Mouse (Mus musculus) retina, postnatal 1 day (tissue): ENCODE data around the gene Gm10553.
"Not testable (repeated sequence)": the region's sequence is repeated elsewhere in the genome, so short reads cannot be mapped to it uniquely, and the experiment has no call there.

Experiments used
- DNase-seq: peaks from one replicate; pipeline ENCODE4 v3.0.0-alpha.2; 2012

Gene Gm10553

GRCm38 (mm10) chr1:85099864-85100263 is at the start of gene Gm10553:
TSS of gene Gm10553 (plus strand) at chr1:85100164.
- not testable (repeated sequence) for DNase-seq

GRCm38 (mm10) chr1:85071690-85072089 is 28.3 kb upstream of the Gm10553 start:
- DNase-seq = not testable (repeated sequence)

DNA sequence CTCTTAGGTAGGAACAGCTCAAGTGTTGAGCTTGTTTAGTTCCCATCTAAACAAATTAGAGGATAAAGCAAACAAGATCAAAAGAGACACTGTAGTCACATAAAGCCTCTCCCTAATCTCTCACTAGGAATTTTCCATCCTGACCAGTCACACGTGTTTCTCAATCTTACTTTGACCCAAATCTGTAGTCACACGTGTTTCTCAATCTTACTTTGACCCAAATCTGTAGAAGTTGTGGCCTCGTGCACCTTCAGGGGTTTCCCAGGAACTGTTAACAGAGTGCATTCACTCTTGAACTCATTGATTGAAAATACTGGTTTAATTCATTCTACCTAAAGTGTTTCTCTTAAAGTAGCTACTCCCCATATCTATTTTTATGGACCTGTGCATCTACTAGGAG is 26.9 kb upstream of the Gm10553 start:
- DNase-seq = not testable (repeated sequence)

- not testable (repeated sequence) for DNase-seq
Measured at GRCm38 (mm10) chr1:85084803-85085202, 15.2 kb upstream of the Gm10553 start.

- DNase-seq = not testable (repeated sequence)
Measured at GRCm38 (mm10) chr1:85086211-85086610, 13.8 kb upstream of the Gm10553 start.

- DNase-seq = not testable (repeated sequence)
Measured at GRCm38 (mm10) chr1:85092169-85092568, 7.8 kb upstream of the Gm10553 start.

GRCm38 (mm10) chr1:85093011-85093572 is 6.9 kb upstream of the Gm10553 start:
- not testable (repeated sequence) for DNase-seq

DNA sequence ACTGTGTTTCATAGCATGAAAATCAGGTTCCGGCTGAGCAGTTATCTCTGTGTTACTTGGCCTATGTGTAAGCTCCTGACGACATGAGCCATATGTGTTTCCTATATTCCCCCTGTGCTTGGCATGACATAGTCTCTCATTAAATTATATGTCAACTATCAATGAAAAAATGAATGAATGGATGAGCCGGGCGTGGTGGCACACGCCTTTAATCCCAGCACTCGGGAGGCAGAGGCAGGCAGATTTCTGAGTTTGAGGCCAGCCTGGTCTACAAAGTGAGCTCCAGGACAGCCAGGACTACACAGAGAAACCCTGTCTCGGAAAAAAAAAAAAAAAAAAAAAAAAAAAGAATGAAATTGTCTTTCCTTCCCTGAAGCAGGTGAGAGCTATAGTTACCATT is 883 bp upstream of the Gm10553 start:
- DNase-seq = not testable (repeated sequence)

- DNase-seq = not testable (repeated sequence)
Measured at GRCm38 (mm10) chr1:85101754-85102153, 1.8 kb downstream of the Gm10553 start.

DNA sequence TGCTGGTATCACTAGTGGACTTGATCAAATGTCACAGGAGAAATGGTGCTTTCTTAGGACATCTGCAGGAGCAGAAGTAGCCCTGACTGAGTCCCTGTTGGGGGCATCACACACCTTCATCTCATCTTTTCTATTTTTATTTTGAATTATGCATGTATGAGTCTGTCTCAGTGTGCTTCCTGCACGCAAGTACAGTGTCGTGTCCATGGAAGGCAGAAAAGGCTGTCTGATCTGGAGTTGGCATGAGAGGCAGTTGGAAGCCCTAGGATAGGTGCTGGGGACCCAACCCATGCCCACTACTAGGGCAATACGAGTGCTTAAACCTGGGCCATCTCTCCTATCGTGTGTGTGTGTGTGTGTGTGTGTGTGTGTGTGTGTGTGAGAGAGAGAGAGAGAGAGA is 5.4 kb downstream of the Gm10553 start:
- DNase-seq = not testable (repeated sequence)

DNA sequence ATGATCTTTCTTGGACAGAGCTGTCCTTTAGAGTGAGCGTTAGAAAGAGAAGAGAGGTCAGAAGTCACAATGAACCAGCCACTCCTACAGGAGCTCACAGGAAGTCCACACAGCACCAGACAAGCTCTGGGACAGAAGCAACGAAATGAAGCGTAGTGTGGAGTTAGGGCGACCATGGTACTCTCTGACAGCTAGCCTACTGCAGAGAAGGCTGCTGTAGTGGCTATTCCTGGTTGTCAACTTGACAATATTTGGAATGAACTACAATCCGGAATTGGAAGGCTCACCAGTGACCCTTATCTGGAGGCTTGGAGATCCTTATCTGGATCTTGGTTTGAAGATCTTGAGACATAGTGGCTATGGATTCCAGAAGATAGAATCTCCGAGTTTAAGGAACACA is 6.0 kb downstream of the Gm10553 start:
- DNase-seq = not testable (repeated sequence)

- DNase-seq = not testable (repeated sequence)
Measured at GRCm38 (mm10) chr1:85109753-85110152, 9.8 kb downstream of the Gm10553 start, which contains the start of gene A530032D15Rik. TSS of gene A530032D15Rik (minus strand) at chr1:85109853.

GRCm38 (mm10) chr1:85110876-85111275 is 10.9 kb downstream of the Gm10553 start:
- not testable (repeated sequence) for DNase-seq

DNA sequence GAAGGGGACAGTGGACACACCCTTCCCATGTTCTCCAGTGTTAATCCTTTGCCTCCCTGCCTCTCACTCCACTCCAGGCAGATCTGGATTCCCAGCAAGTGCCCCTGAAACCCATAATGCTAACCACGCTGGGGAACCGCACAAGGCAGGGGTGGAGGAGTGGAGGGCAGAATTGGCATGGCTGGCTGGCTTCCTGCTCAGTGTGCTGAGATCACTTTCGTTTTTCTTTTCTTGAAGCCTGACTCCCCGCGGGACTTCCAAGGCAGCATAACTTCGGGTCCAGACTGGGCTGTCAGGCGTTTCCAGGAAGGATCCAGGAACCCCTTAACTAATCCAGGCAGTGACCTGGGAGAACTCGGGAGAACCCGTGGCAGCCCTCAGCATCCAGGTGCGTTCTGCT is 11.6 kb downstream of the Gm10553 start:
- DNase-seq = not testable (repeated sequence)

- not testable (repeated sequence) for DNase-seq
Measured at GRCm38 (mm10) chr1:85112266-85112665, 12.3 kb downstream of the Gm10553 start.

DNA sequence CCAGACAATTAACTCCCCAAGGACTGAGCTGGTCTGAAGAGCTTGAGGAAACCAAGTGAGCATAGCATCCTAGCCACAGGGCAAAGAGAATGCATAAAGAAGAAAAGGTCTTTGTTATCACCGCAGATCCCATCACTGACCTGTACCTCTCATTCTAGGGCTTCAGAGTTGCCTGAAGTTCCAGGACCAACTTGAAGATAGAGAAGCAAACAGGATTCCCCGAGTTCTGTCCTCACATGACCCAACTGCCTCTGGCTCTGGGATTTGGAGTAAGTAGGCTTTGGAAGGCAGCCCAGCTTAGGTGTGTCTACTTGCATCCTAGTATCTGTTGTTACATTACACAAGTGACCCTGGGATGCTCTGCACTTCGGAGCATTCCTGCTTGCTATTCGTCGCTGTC is 12.9 kb downstream of the Gm10553 start:
- not testable (repeated sequence) for DNase-seq

DNA sequence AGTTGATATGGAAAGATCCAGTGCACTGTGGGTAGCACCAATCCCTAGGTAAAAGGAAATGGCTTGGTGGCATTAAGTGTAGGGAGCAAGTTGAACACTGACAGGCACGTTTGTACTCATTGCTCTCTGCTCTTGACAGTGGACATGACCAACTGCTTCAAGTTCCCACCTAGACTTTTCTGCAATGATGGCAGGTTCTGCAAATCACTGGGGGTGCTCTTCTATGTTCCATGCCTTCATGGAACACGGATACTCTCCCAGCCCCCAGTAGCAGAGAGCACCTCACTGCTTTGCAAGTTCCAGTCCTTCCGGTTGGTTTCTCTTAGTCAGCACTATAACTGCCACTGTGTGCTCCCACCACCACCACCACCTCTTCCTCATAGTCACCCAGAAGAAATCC is 14.1 kb downstream of the Gm10553 start:
- not testable (repeated sequence) for DNase-seq

- not testable (repeated sequence) for DNase-seq
Measured at GRCm38 (mm10) chr1:85114666-85115402, 14.9 kb downstream of the Gm10553 start.

DNA sequence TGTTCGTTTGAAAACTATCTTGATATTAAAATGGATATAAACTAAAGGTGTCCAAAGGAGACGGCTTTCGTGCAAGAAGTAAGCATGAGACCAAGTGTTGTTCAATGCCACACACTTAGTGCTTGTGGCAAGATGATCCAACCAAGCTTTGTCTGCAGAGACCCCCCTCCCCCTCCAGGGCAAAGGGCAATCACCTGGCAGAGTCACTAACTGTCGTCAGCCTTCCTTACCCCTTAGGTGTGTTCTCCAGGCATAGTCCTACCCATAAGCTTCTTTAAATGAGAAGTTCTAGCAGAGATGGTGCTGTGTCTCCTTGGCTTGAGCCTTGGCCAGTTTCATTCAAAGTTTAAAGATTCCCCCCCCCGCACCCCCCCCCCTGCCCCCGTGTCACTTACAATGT is 17.6 kb downstream of the Gm10553 start:
- DNase-seq = not testable (repeated sequence)

DNA sequence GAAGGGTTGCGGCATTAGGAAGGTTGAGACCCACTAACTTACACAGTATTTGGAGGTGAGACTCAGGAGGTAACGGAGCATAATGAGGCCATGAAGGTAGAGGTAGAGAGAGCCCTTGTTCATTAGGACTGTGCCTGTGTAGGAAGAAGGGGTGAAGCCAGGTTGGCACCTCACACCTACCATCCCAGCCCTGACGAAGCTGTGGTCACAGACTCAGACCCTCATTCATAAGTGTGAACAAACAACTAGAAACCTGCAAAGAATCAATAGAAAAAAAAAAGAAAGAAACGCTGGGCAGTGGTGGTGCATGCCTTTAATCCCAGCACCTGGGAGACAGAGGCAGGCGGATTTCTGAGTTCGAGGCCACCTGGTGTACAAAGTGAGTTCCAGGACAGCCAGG is 18.4 kb downstream of the Gm10553 start:
- not testable (repeated sequence) for DNase-seq

- not testable (repeated sequence) for DNase-seq
Measured at GRCm38 (mm10) chr1:85121841-85122240, 21.9 kb downstream of the Gm10553 start.

- not testable (repeated sequence) for DNase-seq
Measured at GRCm38 (mm10) chr1:85133671-85134070, 33.7 kb downstream of the Gm10553 start.
